Mouse (Mus musculus): ENCODE results near the gene Fam217b. TPM values are rescaled to one million over a fixed set of nuclear protein-coding genes. Genes with fewer than 3 reads are reported as not detected.

Gene Fam217b
- polyA plus RNA-seq, 2 experiments = 0.38 to 0.50 TPM

DNA sequence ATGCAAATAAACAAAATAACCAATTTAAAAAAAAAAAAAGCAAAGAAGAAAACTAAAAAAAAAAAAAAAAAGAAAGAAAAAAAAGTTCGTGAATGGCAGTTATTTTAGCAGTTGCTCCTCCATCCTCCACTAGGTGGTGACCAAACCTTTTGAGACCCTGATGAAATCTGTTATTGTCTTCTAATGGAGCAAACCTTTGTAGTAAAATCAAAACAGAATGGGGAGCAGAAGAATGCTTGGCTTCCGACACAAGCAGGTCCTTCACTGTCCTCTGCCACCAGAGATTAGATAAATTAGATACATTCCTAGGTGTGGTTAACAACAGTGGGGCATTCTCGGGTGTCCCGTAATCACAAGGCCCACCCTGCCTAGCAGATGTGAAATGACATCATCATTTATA, 11.9 kb downstream of the Fam217b start:
- DNase-seq (ENCODE audit: low read depth in 3 of 3, low spot score in 3 of 3) = no peak

DNA sequence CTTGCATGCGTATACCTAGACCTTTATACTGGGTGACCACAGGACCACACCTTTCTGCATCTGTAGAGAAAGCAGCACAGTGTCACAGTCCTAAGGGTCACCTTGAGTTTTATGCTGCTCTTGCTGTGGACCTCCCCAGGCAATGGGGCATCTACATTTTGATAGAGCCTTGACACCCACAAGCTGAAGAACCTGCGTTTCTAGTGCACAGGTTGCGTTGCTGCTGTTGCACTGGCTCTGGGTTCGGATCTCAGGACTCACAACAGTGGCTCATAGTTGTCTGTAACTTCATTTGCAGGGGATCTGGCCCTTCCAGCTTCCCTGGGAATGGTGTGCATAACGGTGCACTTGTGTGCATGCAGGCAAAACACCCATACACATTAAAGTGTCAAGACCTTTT, 12.9 kb downstream of the Fam217b start:
- H3K4me3 ChIP-seq (ENCODE audit: insufficient read depth in 1 of 2, low read depth in 2 of 2, low read length in 2 of 2) = no peak overlapping the region
- no peak overlapping the region for H3K4me2 ChIP-seq (ENCODE audit: low read depth)
- no peak for TF ChIP-seq CTCF (IDR thresholded peaks at IDR 0.05; ENCODE audit: low read depth)
- no peak for TF ChIP-seq EP300 (IDR thresholded peaks at IDR 0.05; ENCODE audit: low read depth)
- 50% methylated on average over 5 of the region's 5 CpGs for WGBS (ENCODE audit: insufficient replicate concordance)
- H3K36me3 ChIP-seq (replicated peaks; ENCODE audit: control insufficient read depth, insufficient read depth, low read depth) = no peaks in the 10 kb centered on the region
- no peak overlapping the region for H3K27ac ChIP-seq
- ATAC-seq (ENCODE audit: insufficient read depth) (no peak), DNase-seq (ENCODE audit: low read depth in 3 of 3, low spot score in 3 of 3) (no peak)
- no peaks in the 10 kb centered on the region for H3K9me3 ChIP-seq (ENCODE audit: control insufficient read depth, low read length)
- no peaks in the 10 kb centered on the region for H3K4me1 ChIP-seq (replicated peaks; ENCODE audit: control insufficient read depth in 2 of 2, insufficient read depth in 2 of 2, low read length in 1 of 2)
- no peak overlapping the region for H3K9ac ChIP-seq (replicated peaks)
- no peaks in the 10 kb centered on the region for H3K27me3 ChIP-seq (ENCODE audit: control insufficient read depth, insufficient read depth, low read length)

More for the DNA sequence above, 11.9 kb downstream of the Fam217b start:
- no peak for ATAC-seq (ENCODE audit: insufficient read depth)
- H3K4me2 ChIP-seq (ENCODE audit: low read depth) = no peak overlapping the region
- H3K27me3 ChIP-seq (ENCODE audit: control insufficient read depth, insufficient read depth, low read length) = no peaks in the 10 kb centered on the region
- no peak overlapping the region for H3K27ac ChIP-seq
- WGBS (ENCODE audit: insufficient replicate concordance) = 34% methylated on average over 4 of the region's 4 CpGs
- no peak overlapping the region for H3K9ac ChIP-seq (replicated peaks)
- H3K4me1 ChIP-seq (replicated peaks; ENCODE audit: control insufficient read depth in 2 of 2, insufficient read depth in 2 of 2, low read length in 1 of 2) = no peaks in the 10 kb centered on the region
- no peaks in the 10 kb centered on the region for H3K36me3 ChIP-seq (replicated peaks; ENCODE audit: control insufficient read depth, insufficient read depth, low read depth)
- H3K4me3 ChIP-seq (ENCODE audit: insufficient read depth in 1 of 2, low read depth in 2 of 2, low read length in 2 of 2) = no peak overlapping the region
- no peaks in the 10 kb centered on the region for H3K9me3 ChIP-seq (ENCODE audit: control insufficient read depth, low read length)
- no peak; the same call in 1 of the 2 replicates for TF ChIP-seq CTCF (IDR thresholded peaks at IDR 0.05; ENCODE audit: low read depth)
- TF ChIP-seq EP300 (IDR thresholded peaks at IDR 0.05; ENCODE audit: low read depth) = no peak

DNA sequence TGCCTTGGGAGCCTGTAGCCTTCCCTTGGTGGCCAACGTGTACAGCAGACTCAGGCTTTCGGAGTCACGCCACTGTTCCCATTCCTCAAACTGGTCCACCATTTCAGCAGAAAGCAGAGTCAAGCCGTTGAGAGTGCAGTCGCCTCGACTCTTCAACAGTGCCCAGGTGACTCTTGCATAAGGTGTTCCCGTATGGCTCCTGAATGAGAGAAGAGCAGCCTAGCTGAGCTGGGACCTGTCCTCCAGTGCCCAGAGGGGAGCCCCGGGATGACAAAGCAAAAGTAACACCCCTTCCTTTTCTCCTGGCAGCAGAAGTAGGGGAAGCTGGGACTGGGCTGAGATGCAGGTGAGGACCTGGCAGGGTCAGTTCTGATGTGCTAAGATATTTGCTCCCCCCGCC, 13.9 kb downstream of the Fam217b start:
- Histone ChIP-seq H3K9me3 (ENCODE audit: control insufficient read depth, low read length) (no peaks in the 10 kb centered on the region), H3K27me3 (ENCODE audit: control insufficient read depth, insufficient read depth, low read length) (no peaks in the 10 kb centered on the region), H3K9ac (replicated peaks) (no peak overlapping the region), H3K4me3 (ENCODE audit: insufficient read depth in 1 of 2, low read depth in 2 of 2, low read length in 2 of 2) (no peak overlapping the region), H3K4me2 (ENCODE audit: low read depth) (no peak overlapping the region), H3K4me1 (replicated peaks; ENCODE audit: control insufficient read depth in 2 of 2, insufficient read depth in 2 of 2, low read length in 1 of 2) (no peaks in the 10 kb centered on the region), H3K27ac (no peak overlapping the region), H3K36me3 (replicated peaks; ENCODE audit: control insufficient read depth, insufficient read depth, low read depth) (no peaks in the 10 kb centered on the region)
- 54% methylated on average over 9 of the region's 9 CpGs for WGBS (ENCODE audit: insufficient replicate concordance)
- no peak for TF ChIP-seq EP300 (IDR thresholded peaks at IDR 0.05; ENCODE audit: low read depth)
- no peak for TF ChIP-seq CTCF (IDR thresholded peaks at IDR 0.05; ENCODE audit: low read depth)
- ATAC-seq (ENCODE audit: insufficient read depth) (no peak), DNase-seq (ENCODE audit: low read depth in 3 of 3, low spot score in 3 of 3) (no peak)

DNA sequence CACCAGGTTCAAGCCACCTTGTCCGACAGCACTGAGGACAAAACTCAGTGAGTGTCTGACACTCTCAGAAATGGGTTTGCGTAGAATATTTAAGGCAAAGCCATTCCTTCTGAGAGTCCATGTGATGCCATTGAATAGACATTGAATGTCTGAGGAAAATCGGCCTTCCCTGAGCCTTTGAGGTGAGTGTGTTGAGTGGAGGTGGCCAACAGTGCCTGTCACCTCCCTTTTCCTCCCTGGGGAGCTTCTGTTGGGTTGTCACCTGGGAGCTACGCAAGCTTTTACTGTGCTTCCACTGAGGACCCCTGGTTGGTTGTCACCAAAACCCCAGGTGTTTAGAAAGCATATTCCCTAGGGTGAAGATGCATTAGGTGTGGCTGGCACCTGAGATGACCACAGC, 14.4 kb downstream of the Fam217b start:
- H3K36me3 ChIP-seq (replicated peaks; ENCODE audit: control insufficient read depth, insufficient read depth, low read depth) = no peaks in the 10 kb centered on the region
- H3K9me3 ChIP-seq (ENCODE audit: control insufficient read depth, low read length) = no peaks in the 10 kb centered on the region
- no peak overlapping the region for H3K27ac ChIP-seq
- H3K4me1 ChIP-seq (replicated peaks; ENCODE audit: control insufficient read depth in 2 of 2, insufficient read depth in 2 of 2, low read length in 1 of 2) = no peaks in the 10 kb centered on the region
- 63% methylated on average over 4 of the region's 4 CpGs for WGBS (ENCODE audit: insufficient replicate concordance)
- H3K27me3 ChIP-seq (ENCODE audit: control insufficient read depth, insufficient read depth, low read length) = no peaks in the 10 kb centered on the region
- TF ChIP-seq EP300 (IDR thresholded peaks at IDR 0.05; ENCODE audit: low read depth) (no peak), CTCF (IDR thresholded peaks at IDR 0.05; ENCODE audit: low read depth) (no peak)
- no peak for ATAC-seq (ENCODE audit: insufficient read depth)
- no peak overlapping the region for H3K4me3 ChIP-seq (ENCODE audit: insufficient read depth in 1 of 2, low read depth in 2 of 2, low read length in 2 of 2)
- no peak for DNase-seq (ENCODE audit: low read depth in 3 of 3, low spot score in 3 of 3)
- H3K4me2 ChIP-seq (ENCODE audit: low read depth) = no peak overlapping the region
- H3K9ac ChIP-seq (replicated peaks) = no peak overlapping the region

DNA sequence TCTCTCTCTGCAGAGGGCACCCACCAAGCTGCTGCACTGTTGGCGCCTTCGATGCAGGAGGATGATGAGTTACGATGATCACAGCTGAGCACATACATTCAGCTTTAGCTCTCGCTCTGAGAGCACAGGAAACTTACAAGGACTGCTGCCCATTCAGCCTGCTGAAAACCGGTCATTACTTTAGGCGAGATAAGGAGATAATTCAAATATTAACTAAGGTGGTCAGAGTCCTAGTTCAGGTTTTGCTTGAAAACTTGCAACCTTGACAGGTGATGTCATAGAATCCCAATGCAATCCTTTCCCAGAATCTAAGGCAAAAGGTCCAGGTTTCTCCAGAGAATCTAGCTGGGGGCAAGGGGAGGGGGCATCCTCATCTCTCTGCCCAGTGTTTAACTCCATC, 15.1 kb downstream of the Fam217b start:
- 53% methylated on average over 6 of the region's 6 CpGs for WGBS (ENCODE audit: insufficient replicate concordance)
- Histone ChIP-seq H3K4me3 (ENCODE audit: insufficient read depth in 1 of 2, low read depth in 2 of 2, low read length in 2 of 2) (no peak overlapping the region), H3K36me3 (replicated peaks; ENCODE audit: control insufficient read depth, insufficient read depth, low read depth) (no peaks in the 10 kb centered on the region), H3K4me2 (ENCODE audit: low read depth) (no peak overlapping the region), H3K4me1 (replicated peaks; ENCODE audit: control insufficient read depth in 2 of 2, insufficient read depth in 2 of 2, low read length in 1 of 2) (no peaks in the 10 kb centered on the region), H3K9ac (replicated peaks) (no peak overlapping the region), H3K27ac (no peak overlapping the region), H3K9me3 (ENCODE audit: control insufficient read depth, low read length) (no peaks in the 10 kb centered on the region), H3K27me3 (ENCODE audit: control insufficient read depth, insufficient read depth, low read length) (no peaks in the 10 kb centered on the region)
- ATAC-seq (ENCODE audit: insufficient read depth) (no peak), DNase-seq (ENCODE audit: low read depth in 3 of 3, low spot score in 3 of 3) (no peak)
- TF ChIP-seq CTCF (IDR thresholded peaks at IDR 0.05; ENCODE audit: low read depth) (no peak), EP300 (IDR thresholded peaks at IDR 0.05; ENCODE audit: low read depth) (no peak)
